Mouse (Mus musculus): ENCODE results near the gene Cux2.

The Cux2 gene

DNA sequence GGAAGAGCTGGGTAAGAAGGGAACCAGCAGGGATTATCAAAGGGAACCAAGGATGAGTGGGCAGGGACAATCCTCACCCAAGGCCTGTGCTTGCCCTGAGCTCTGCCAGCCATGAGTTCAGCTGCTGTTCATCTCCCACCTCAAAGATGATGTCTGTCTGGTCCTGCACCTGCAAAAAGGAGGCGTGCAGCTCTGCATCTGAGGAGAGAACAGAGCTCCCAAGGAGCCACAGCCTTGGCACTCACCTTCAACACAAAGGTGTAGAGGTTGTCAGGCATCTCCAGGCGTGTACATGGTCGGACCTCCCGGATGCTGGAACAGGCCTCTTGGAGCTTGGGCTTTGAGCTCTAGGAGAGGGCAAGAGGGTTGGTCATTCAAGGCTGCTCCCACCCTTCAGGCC is 231.0 kb downstream of the Cux2 start:
- no peak for DNase-seq (ENCODE audit: low read depth, low spot score)

DNA sequence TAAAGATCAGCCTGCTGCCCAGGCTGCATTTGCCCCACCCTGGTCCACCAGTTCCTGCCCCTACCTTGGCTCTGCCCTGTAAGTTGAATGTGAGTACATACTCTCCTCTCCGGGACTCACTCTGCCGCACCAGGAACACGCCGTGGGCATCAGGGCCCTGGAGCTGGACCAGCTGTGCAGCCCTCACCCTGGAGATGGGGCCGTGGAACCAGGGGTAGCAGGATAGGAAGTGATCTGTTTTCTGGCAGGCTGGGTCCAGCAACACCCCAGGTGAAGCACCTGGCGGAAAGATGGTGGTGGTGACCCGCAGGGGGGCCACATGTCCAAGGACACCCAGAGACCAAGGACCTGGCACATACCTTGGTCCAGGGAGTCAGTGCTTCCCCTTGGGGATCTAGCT is 231.5 kb downstream of the Cux2 start:
- DNase-seq (ENCODE audit: low read depth, low spot score) = no peak

DNA sequence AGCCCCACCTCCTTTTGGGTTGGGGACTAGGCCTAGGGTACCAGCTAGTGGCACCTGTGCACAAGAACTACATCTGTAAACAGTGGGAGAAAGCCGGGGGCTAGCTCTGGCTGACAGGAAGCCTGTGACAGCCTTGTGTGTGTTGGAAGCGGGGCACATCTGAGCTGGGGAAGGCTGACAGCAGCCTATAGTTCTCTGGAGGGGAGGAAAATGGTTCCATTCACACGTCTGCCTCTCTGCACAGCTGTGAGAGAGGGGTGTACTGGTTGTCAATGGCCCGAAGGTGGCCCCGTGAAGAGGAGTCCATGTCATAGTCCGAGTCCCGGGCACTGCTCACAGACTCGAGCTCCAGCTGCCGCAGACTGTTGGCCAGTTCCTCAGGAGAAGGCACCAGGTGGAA is 232.4 kb downstream of the Cux2 start:
- DNase-seq (ENCODE audit: low read depth, low spot score) = no peak

DNA sequence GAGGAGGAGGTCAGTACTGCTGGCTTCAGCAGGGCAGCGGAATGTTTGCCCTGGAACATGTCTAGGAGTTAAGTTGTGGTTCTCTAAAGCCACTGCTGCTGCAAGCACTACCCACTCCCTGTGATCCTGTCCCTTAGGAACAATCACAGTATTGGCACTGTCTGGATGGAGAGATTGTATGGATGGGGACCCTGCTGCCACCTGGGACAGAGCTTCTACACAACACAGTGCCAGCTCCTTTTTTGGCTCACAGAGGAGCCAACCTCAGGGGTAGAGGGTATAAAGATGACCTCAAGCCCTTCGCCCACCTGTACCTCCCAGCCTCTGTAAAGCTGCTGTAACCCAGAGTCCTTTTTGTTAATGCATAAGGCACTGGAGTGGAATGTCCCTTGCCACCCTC is 233.3 kb downstream of the Cux2 start:
- DNase-seq (ENCODE audit: low read depth, low spot score) = no peak

DNA sequence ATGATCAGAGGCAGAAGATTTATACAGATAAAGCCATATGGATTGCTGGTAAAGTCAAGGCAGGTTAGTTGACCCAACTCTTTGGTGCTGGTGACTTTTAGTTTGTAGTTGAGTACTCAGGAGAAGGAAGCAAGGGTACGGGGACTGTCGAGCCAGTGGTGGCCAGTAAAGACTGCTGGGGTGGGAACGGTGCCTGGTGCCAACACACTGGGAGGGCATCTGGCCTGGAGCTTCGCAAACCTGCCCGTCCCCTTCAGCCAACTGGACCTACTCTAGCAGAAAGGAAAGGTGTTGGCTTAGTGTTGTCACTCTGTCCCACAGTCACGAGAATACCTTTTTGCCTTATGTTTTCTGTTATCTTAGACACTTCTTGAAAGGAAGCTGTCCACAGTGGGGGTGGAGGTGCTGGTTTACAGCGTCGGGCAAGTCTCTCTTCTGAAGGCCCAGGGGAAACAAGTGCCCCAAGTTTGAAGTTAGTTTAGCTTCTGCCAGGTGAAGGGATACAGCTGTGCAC is 234.0 kb downstream of the Cux2 start:
- DNase-seq (ENCODE audit: low read depth, low spot score) = no peak

DNA sequence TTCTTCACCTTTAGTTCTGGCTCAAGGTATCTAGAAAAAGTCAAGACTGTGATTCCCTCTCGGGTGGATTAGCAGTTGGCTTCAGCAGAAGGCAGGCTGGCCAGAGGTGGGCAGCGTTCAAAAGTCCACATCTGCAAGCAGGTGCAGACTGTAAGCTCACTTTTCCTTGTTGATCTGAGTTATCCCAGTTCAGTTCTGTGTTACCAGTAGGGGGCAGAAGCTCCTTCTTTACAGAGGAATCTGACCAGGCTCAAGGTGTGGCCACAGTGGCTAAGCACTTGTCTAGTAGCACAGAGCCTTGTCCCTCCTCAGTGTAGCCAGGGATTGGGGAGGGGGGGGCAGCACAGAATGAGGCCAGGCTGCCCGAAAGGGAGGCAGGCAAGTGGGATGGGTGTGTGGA is 234.8 kb downstream of the Cux2 start:
- no peak for DNase-seq (ENCODE audit: low read depth, low spot score)

DNA sequence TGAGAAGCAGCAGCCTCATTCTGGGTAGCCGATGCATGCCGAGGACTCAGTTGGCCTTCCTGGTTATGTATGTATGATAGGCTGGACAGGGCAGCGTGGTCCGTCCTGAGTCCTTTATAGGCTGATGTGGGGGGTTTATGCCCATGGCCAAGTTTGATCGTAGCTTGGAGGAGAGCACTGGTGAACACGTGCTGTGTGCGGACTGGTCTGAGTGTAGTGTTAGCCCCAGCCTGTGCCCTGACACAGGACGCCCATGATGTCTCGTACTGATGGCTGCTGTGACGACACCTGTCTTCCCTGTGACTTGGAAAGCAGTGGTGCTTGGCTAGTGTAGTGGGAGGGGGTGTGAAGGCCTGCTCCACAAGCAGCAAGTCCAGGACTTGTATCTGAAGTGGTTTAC is 236.2 kb downstream of the Cux2 start:
- no peak for DNase-seq (ENCODE audit: low read depth, low spot score)

DNA sequence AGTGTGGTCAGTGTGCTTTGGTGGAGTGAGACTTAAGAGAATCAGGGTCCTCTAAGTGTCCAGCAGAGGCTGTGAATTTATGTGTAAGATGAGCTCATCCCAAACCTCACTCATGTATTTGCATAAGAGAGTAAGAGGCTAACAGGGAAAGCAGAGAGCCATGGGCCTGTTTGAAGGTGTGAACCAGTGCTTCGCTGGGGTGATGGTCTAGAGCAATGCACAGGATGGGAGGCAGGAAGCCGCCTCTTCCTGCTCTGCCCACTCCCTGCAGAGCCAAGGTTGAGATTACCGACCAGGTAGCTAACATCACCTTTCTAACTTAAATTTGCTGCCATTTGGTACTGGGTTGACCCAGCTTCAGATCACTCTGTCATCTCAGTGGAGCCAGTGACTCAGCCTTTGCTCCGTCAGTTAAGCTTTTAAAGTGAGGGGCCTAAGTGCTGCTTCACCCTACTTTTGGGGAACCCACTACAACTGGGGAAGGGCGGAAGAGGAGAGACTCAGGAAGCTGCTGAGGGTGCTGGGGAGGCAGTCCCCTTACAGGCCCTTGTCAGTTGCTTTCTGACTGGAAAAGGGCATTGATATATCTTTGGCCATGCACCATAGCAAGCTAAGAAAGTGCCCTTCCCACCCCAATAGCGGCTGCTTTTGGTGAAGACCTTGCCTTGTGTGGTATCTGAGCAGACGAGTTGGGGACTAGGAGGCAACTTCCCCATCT is 237.2 kb downstream of the Cux2 start:
- DNase-seq (ENCODE audit: low read depth, low spot score) = no peak

DNA sequence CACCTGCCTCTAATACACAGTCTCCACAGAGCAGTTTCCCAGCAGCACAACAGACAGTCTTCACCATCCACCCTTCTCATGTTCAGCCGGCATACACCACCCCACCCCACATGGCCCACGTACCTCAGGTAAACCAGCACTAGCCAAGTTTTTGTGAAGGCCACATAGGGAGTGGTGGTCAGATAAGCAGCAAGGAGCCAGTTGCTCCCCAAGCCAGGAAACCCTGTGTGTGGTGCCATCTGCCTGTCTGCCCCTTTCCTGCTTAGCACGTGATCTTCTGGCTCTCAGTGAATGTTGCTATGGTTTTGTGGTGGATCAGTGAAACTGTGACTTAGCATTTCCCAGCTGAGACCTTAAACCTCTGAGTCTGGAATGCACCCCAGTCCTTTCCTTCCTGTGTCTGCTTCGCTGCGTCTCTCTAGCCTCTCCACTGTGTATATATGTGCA is 238.4 kb downstream of the Cux2 start:
- no peak for DNase-seq (ENCODE audit: low read depth, low spot score)

DNA sequence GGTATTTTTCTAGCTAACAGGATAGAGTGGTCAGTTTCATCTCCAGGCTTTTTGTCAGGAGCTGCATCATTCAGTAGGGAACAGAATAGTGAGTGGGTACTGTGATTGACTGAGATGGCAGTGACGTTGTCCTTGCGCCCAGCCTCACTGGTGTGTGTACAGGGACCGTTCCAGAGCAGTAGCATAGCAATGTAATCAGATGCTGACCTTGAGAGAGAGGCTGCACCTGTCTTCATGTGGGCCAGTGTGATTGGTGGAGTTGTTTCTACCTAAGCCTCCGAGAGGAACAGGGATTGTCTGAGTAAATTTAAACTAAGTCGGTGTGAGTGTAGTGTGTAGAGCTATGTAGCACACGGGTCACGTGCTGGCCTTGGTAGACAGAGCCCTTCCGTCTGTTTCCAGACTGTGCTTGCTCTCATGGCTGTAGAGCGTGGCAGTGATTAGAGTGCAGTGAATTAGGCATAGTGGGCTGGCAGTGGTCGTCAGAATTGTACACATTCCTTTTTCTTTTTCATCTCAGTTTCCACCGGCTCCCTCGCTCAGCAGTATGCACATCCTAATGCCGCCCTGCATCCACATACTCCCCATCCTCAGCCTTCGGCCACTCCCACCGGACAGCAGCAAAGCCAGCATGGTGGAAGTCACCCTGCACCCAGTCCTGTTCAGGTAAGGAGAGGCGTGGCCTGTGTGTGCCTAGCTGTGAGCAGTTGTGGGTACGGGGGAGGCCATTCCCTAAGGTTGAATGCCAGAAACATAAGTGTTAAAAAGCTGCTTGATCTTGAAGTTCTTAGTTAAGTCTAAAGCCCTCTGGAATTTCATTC is 239.4 kb downstream of the Cux2 start:
- no peak for DNase-seq (ENCODE audit: low read depth, low spot score)

DNA sequence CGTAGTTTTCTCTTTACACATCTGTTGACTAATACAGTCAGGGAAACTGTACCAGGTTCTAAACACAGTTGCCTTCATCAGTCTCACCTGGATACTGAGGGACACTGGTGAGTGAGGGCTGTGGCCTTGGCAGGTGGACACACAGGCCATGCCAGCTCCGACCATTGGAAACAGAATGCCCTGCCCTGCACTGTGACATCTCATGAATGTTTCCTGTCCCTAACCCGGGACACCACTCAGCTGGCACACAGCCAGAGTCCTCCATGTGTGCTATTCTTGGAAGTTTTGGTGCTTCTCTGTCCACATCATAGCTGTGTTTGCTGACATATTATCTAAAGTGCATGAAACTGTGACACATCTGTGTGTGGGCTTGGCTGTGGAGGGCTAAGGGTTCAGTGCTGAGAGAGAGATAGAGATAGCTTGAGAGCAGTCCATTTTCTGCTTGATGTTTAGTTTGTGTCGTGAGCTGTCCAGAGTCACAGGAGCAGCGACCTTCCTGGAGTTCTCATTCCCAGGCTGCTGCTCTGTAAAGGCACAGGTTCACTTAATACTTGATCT is 240.2 kb downstream of the Cux2 start:
- DNase-seq (ENCODE audit: low read depth, low spot score) = no peak

DNA sequence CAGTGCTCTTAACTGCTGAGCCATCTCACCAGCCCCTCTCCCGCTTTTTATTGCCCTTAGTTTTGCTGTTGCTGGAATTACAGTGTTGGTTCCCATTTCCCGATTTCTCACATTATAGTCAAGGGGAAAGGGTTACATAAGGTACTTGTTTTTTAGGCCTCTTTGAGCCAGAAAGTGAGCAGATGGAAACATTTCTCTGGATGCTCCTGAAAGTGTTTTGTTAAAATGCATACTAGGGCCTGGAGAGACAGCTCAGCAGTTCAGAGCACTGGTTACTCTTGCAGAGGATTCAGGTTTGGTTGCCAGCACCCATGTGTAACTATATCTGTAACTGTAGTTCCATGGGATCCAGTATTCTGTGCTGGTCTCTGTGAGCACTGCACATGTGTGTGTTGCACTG is 241.7 kb downstream of the Cux2 start:
- no peak for DNase-seq (ENCODE audit: low read depth, low spot score)

DNA sequence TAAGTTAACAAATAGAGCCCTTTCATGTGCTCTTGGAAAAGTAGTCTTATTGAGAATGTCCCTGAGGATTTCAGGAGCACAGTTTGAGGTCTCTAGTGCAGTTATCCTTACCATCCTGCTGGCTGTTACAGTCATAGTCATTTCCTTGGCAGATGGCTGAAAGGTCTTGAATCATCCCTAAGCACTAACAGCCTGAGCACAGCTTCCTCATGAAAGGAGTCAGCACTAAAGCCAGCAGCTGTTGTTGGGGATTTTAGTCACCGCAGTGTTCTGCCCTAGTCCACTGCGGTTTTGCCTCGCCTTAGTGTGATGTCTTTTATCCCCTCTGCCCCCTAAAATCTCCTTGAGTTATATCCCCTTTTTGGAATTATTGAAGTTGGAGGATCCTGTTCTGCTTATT is 242.7 kb downstream of the Cux2 start:
- no peak for DNase-seq (ENCODE audit: low read depth, low spot score)

Data from embryo, embryonic 11.5 days (tissue).